Mouse (Mus musculus) midbrain, embryonic 11.5 days (tissue): ENCODE results near the gene Chchd6. TPM values are rescaled to one million over a fixed set of nuclear protein-coding genes. Genes with fewer than 3 reads are reported as not detected.

Experiments
- ATAC-seq: fragments of 200-750 bp; cut with Nextera tagmentation; 2 replicates; pipeline ENCODE4 v1.8.0; 2017; ENCODE audit warnings: moderate TSS enrichment, moderate library complexity; ENCODE audit not compliant: low FRiP score
- DNase-seq: peaks from one replicate; pipeline ENCODE4 v3.0.0; 2015; ENCODE audit warnings: low spot score; ENCODE audit errors: missing footprints
- H3K27ac ChIP-seq: fragments of 300-500 bp; sonication (generic); 2 replicates; pipeline ENCODE4 v1.5.1; 2014; ENCODE audit warnings: low read depth, low read length
- H3K27me3 ChIP-seq: fragments of 300-500 bp; sonication (generic); 2 replicates; pipeline ENCODE4 v1.6.1; 2014; ENCODE audit warnings: mild to moderate bottlenecking, low read length, moderate library complexity, mixed read lengths; ENCODE audit not compliant: control insufficient read depth, insufficient read depth
- H3K36me3 ChIP-seq: fragments of 300-500 bp; sonication (generic); 2 replicates; pipeline ENCODE4 v1.6.1; 2014; ENCODE audit warnings: mild to moderate bottlenecking, low read length, moderate library complexity, mixed read lengths; ENCODE audit not compliant: control insufficient read depth, insufficient read depth
- H3K4me1 ChIP-seq: fragments of 300-500 bp; sonication (generic); 2 replicates; pipeline ENCODE4 v1.6.1; 2014; ENCODE audit warnings: low read length; ENCODE audit not compliant: control insufficient read depth, insufficient read depth
- H3K4me2 ChIP-seq: fragments of 300-500 bp; sonication (generic); 2 replicates; pipeline ENCODE4 v1.6.1; 2014; ENCODE audit warnings: mild to moderate bottlenecking, moderate library complexity
- H3K4me3 ChIP-seq: fragments of 300-500 bp; sonication (generic); 2 replicates; pipeline ENCODE4 v1.5.1; 2014; ENCODE audit warnings: low read depth, low read length
- H3K9ac ChIP-seq: fragments of 300-500 bp; sonication (generic); 2 replicates; pipeline ENCODE4 v1.6.1; 2014; ENCODE audit warnings: low read length
- H3K9me3 ChIP-seq: fragments of 300-500 bp; sonication (generic); 2 replicates; pipeline ENCODE4 v1.6.1; 2016; ENCODE audit warnings: low read length; ENCODE audit not compliant: control insufficient read depth
- WGBS: fragments of 180-500 bp; shearing (Covaris S2); extraction: QIAGEN DNeasy Blood & Tissue Kit; methylation state at CpG from one replicate; pipeline ENCODE4 v1.1.7; 2014; 5-methylcytosine and 5-hydroxymethylcytosine counted together
- polyA plus RNA-seq: library from polyadenylated mRNA; unstranded; fragments of >200 nt; fragmentation: Nextera tagmentation; extraction: Ambion mirVana; gene quantifications from 2 replicates; pipeline ENCODE4 v1.2.1, GENCODE M21; 2014

Gene Chchd6
- polyA plus RNA-seq, 1 experiment from 2014 or later, result 103 TPM

DNA sequence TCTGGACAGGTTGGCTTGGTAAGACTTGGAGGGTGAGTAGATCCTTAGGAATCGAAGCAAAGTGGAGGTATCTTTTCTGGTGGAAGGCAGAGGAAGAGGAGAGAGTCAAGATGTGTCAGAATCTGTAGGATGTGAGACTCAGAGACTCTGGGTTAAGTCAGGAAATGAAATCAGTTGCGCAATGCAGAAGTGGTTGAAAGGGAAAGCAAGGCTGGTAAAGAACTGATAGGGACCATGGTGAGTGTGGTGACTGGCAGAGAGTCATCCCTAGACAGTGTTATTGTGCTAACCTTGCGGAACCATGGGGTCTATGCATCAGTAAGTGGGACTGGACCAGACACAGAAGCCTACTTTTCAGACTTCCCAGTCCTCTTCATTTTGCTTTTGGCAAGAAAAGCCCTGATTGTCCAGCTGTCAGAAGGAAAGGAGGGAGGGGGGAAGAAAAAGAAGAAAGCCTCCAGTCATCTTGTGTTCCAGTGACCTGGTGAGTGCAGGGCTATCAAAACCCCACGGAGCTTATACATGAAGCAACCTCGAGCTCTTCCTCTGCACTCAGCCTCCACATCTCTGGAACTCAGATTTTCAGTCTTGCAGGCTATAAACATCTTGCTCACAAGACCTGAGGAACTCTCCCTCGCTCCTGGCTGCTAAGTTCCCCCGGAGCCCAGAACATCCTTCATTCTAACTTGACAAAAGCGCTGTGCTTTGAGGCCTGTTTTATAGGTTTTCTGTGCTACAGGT lies 32.8 kb upstream of the Chchd6 start:
- 77% methylated on average over 8 of the region's 8 CpGs for WGBS
- no peaks in the 10 kb centered on the region for H3K9me3 ChIP-seq
- DNase-seq (peak; percentile 79), ATAC-seq (no peak)
- no peak overlapping the region for H3K9ac ChIP-seq
- no peaks in the 10 kb centered on the region for H3K27me3 ChIP-seq
- no peaks in the 10 kb centered on the region for H3K36me3 ChIP-seq
- no peak overlapping the region for H3K4me3 ChIP-seq
- no peak overlapping the region for H3K27ac ChIP-seq
- no peak overlapping the region for H3K4me2 ChIP-seq
- H3K4me1 ChIP-seq, result peaks cover 3% of the 10 kb centered on the region; the same call in 1 of the 2 replicates

DNA sequence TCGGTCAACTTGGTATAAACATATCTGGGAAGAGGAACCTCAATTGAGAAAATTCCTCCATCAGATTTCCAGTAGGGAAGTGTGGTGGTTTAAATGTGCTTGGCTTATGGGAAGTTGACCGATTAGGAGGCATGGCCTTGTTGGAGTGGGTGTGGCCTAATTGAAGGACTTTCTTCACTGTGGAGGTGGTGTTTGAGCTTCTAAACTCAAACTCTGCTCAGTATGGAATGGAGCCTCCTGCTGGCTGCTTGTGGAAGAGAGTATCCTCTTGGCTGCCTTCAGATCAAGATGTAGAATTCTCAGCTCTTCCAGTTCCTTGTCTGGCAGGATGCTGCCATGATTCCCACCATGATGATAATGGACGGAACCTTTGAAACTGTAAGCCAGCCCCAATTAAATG lies 27.2 kb upstream of the Chchd6 start:
- Histone ChIP-seq H3K27ac (no peak overlapping the region), H3K9me3 (no peaks in the 10 kb centered on the region), H3K9ac (no peak overlapping the region), H3K36me3 (no peaks in the 10 kb centered on the region), H3K27me3 (no peaks in the 10 kb centered on the region), H3K4me3 (no peak overlapping the region), H3K4me1 (no peaks in the 10 kb centered on the region), H3K4me2 (no peak overlapping the region)
- no peak for ATAC-seq
- DNase-seq, result no peak
- WGBS, result 89% methylated on average over 3 of the region's 3 CpGs

DNA sequence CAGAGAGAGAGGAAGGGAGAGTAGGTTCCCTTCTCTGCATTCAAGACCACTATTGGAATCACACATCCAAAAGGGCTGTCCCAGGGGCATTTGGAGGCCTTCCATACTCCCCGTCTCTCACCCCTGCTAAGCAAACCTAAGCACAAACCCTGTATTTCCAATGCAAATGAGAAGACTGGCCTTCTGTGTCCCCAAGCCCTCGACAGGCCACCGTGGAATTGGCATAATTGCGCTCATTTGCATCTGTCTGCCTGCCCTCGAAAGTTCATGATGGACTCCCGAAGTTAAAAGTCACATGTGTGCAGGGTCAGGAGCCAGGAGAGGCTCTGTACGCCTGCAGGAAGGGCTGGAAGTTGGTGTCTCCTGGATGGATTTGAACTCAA lies 19.9 kb upstream of the Chchd6 start:
- H3K27ac ChIP-seq, result peak overlapping the region; percentile 93; the same call in 1 of the 2 replicates
- H3K9me3 ChIP-seq, result no peaks in the 10 kb centered on the region
- no peak overlapping the region for H3K9ac ChIP-seq
- DNase-seq, result no peak
- 41% methylated on average over 7 of the region's 7 CpGs for WGBS
- H3K4me2 ChIP-seq, result no peak overlapping the region
- 0 out of 2 replicates have a peak, but pooled peaks have one; percentile 17 for ATAC-seq
- H3K4me1 ChIP-seq, result peaks cover 27% of the 10 kb centered on the region
- no peaks in the 10 kb centered on the region for H3K36me3 ChIP-seq
- no peaks in the 10 kb centered on the region for H3K27me3 ChIP-seq
- H3K4me3 ChIP-seq, result no peak overlapping the region

DNA sequence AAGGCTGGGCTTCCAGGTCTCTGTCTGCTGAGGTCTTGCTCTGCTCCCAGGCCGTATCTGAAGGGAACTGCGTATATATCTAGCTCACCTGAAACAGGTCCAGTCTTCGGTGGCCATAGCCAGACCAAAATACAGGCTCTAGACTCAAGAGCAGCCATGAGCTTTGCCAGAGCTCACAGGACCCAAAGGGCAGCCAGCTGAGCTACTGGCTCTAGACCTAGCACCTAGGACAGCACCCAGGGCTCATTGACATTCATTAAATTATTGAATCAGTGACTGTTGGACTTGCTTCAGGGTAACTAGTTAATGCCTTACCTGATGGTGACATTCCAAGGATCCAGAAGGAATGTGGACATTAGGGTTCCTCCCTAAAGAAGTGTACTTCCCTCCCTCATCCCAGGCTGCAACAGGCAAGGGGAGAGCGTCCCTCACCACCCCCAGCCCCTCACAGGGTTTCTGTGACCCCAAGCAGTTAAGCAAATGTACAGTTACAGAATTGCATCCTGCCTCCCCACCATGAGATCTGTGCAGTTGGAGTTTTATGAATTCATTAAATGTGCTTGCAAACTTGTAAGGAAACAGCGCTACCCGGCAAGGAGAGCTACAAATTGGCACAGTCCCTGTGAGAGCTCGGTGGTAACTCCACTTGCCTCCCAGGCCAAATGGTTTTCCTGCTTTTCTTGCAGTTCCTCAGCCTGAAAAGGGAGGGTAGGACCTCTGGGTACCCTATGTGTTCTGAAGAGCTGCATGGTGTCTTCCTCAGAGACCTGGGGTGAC lies 19.3 kb upstream of the Chchd6 start:
- 75% methylated on average over 7 of the region's 7 CpGs for WGBS
- ATAC-seq, result no peak
- H3K36me3 ChIP-seq, result no peaks in the 10 kb centered on the region
- H3K4me1 ChIP-seq, result peaks cover 27% of the 10 kb centered on the region
- H3K27ac ChIP-seq, result peak overlapping the region; percentile 93
- no peaks in the 10 kb centered on the region for H3K9me3 ChIP-seq
- H3K4me3 ChIP-seq, result no peak overlapping the region
- no peak overlapping the region for H3K4me2 ChIP-seq
- no peaks in the 10 kb centered on the region for H3K27me3 ChIP-seq
- DNase-seq, result peak; percentile 74
- H3K9ac ChIP-seq, result peak overlapping the region; percentile 54; the same call in 1 of the 2 replicates

DNA sequence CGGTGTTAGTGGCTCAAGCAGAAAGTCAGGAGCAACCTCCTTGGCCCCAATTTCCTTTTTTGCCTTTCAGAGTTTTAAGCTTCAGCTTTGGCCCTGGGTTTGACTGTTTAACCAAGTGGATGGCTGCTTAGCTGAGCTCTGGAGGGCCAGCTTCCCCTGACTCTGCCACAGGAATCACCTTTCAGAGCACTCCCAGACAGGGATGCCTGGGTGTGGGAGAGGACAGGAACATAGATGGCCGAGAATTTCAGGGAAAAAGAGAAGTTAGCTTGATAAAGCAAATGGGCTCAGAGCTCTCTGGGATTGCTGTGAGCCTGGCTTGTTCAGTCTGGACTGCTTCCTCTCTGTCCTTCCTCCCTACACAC lies 18.6 kb upstream of the Chchd6 start:
- Histone ChIP-seq H3K4me2 (no peak overlapping the region), H3K27me3 (no peaks in the 10 kb centered on the region), H3K9ac (peak overlapping the region; percentile 54), H3K4me1 (peaks cover 27% of the 10 kb centered on the region), H3K27ac (peak overlapping the region; percentile 93), H3K36me3 (no peaks in the 10 kb centered on the region), H3K9me3 (no peaks in the 10 kb centered on the region), H3K4me3 (no peak overlapping the region)
- ATAC-seq (peak; percentile 31), DNase-seq (no peak)
- 32% methylated on average over 2 of the region's 2 CpGs for WGBS

DNA sequence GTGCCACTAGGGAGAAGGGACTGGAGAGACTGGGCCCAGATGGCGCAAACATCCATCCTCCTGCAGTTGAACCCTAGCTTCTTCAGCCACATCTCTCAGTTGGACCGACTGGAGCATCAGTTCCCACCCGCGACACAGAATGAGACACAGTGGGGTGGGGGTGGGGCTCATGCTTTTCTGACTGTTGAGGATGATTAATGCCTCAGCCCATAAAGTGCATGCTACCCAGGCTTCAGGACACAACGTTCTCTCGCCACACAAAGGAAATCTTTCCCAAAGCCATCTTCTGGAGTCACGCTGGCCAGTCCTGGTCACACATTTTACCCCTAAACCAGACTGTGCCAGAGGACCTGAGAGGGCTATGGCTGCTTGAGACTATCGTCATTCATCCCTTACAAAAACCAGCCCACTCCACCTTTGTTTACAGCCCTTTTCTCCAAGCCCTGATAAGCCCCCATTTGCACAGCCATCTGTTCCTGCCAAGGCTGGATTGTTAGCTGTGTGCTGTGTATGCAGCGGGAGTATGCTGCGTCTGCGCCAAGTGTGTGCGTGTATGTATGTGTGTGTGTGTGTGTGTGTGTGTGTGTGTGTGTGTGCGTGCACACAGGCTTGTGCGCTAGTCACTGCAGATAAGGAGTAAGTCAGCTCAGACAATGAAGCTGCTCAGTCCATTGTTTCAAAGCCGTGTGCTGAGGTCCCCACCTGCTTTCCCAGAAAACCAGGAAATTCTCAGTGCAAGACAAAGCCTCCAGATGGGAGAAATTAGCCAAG lies 18.1 kb upstream of the Chchd6 start:
- peak overlapping the region; percentile 93 for H3K27ac ChIP-seq
- 52% methylated on average over 15 of the region's 15 CpGs for WGBS
- DNase-seq (peak; percentile 94), ATAC-seq (peak; percentile 91)
- peak overlapping the region; percentile 54 for H3K9ac ChIP-seq
- no peaks in the 10 kb centered on the region for H3K36me3 ChIP-seq
- no peaks in the 10 kb centered on the region for H3K27me3 ChIP-seq
- H3K9me3 ChIP-seq, result no peaks in the 10 kb centered on the region
- no peak overlapping the region for H3K4me3 ChIP-seq
- H3K4me2 ChIP-seq, result no peak overlapping the region
- H3K4me1 ChIP-seq, result peaks cover 27% of the 10 kb centered on the region

DNA sequence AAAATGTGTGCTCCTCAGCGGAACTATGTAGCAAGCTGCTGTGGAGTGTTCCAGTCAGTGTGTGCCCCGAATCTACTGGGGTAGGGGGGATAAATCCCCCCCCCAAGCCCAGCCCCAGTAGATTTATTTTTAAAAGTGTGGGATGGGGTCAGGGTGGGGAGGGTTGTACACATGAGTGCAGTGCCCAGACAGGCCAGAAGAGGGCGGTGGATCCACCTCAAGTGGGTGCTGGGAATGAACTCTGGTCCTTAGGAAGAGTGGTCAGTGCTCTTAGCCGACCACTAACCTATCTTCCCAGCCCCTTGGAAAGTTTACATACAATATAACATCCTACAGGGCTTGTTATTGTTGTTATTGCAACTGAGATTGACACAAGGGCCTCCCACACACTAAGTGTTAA lies 12.5 kb upstream of the Chchd6 start:
- no peak for ATAC-seq
- no peak overlapping the region for H3K9ac ChIP-seq
- 51% methylated on average over 4 of the region's 4 CpGs for WGBS

DNA sequence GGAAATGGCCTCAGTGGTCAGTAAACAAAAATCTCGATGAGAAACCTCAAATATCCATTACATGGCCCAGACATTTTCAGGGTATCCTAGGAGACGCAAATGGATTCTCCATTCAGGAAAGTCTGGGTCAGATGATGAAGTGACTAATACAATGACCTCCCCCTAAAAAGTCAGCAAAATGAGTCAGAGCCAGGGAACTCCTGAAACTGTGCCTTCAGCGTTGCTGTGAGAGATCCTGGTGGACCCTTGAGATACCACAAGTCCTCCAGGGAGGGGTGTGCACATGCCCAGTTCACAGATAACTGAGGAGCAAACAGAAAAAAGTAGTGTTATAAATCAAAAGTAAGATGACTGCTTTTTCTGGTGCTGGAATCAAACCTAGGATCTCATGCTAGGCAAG lies 10.6 kb upstream of the Chchd6 start:
- Histone ChIP-seq H3K27ac (no peak overlapping the region), H3K9ac (no peak overlapping the region), H3K9me3 (no peaks in the 10 kb centered on the region), H3K4me1 (no peaks in the 10 kb centered on the region), H3K4me2 (no peak overlapping the region), H3K36me3 (no peaks in the 10 kb centered on the region), H3K27me3 (no peaks in the 10 kb centered on the region), H3K4me3 (no peak overlapping the region)
- ATAC-seq, result no peak
- WGBS, result 65% methylated on average over 3 of the region's 3 CpGs
- no peak for DNase-seq

More for the DNA sequence above, 12.5 kb upstream of the Chchd6 start:
- peak; percentile 79 for DNase-seq
- Histone ChIP-seq H3K4me1 (no peaks in the 10 kb centered on the region; the same call in 1 of the 2 replicates), H3K36me3 (no peaks in the 10 kb centered on the region), H3K4me2 (no peak overlapping the region), H3K9me3 (no peaks in the 10 kb centered on the region), H3K27me3 (no peaks in the 10 kb centered on the region), H3K27ac (no peak overlapping the region), H3K4me3 (no peak overlapping the region)
